Mouse (Mus musculus) CH12.LX (cell line): ENCODE data around the gene Pkm. TPM values are rescaled to one million over a fixed set of nuclear protein-coding genes. Genes with fewer than 3 reads are reported as not detected.

Experiments
- DNase-seq: peaks from one replicate; pipeline ENCODE4 v3.0.0-alpha.2; 2013; ENCODE audit errors: extremely low read depth
- H3K27ac ChIP-seq: 2 replicates; pipeline ENCODE4 v1.5.1; 2012; ENCODE audit warnings: low read depth, mild to moderate bottlenecking, control low read depth, moderate library complexity; ENCODE audit not compliant: insufficient read depth
- H3K27me3 ChIP-seq: replicated peaks from 2 replicates; pipeline ENCODE3; 2012; ENCODE audit warnings: inconsistent platforms
- H3K36me3 ChIP-seq, 2 experiments: replicated peaks in 1 of 2; 2 replicates each; pipeline versions ENCODE3 to v1.6.1; 2012; ENCODE audit warnings: inconsistent platforms in 1 of 2, low read length in 1 of 2, mild to moderate bottlenecking in 1 of 2, mixed read lengths in 1 of 2, moderate library complexity in 1 of 2; ENCODE audit not compliant: control insufficient read depth in 1 of 2, insufficient read depth in 1 of 2
- H3K4me1 ChIP-seq, 2 experiments: 2 replicates each; pipeline ENCODE4 v1.6.1; 2012; ENCODE audit warnings: inconsistent platforms in 1 of 2, moderate library complexity in 1 of 2; ENCODE audit not compliant: insufficient read depth in 2 of 2, control insufficient read depth in 1 of 2
- H3K4me2 ChIP-seq: 2 replicates; pipeline ENCODE4 v1.6.1; 2012; ENCODE audit warnings: low read depth, mild to moderate bottlenecking, control low read depth; ENCODE audit not compliant: poor library complexity, insufficient read depth, severe bottlenecking
- H3K4me3 ChIP-seq, 3 experiments: fragments of 150-350 bp in 1 of 3; sonication (generic) in 1 of 3; replicated peaks in 1 of 3; 2 replicates each; pipeline versions ENCODE3 to v1.5.1; 2011 to 2012; ENCODE audit warnings: low read depth in 2 of 3, low read length in 2 of 3, mild to moderate bottlenecking in 2 of 3, moderate library complexity in 2 of 3, control low read depth in 1 of 3, improper control_type of control experiment in 1 of 3, inconsistent platforms in 1 of 3, mixed read lengths in 1 of 3; ENCODE audit not compliant: poor library complexity in 1 of 3
- H3K79me2 ChIP-seq: replicated peaks from 2 replicates; pipeline ENCODE4 v1.6.1; 2012; ENCODE audit warnings: mild to moderate bottlenecking, moderate library complexity; ENCODE audit not compliant: control insufficient read depth, poor library complexity, insufficient read depth, severe bottlenecking; ENCODE audit errors: extremely low read depth
- H3K9ac ChIP-seq: 2 replicates; pipeline ENCODE4 v1.6.1; 2012; ENCODE audit warnings: low read depth, mild to moderate bottlenecking, control low read depth, moderate library complexity; ENCODE audit not compliant: insufficient read depth
- H3K9me3 ChIP-seq: replicated peaks from 2 replicates; pipeline ENCODE3; 2012; ENCODE audit warnings: low read length, inconsistent platforms, mixed read lengths
- CHD1 ChIP-seq: IDR thresholded peaks from 2 replicates; pipeline ENCODE4 v1.6.1; 2012; ENCODE audit warnings: low read depth, low read length, improper control_type of control experiment, inconsistent platforms
- CHD2 ChIP-seq: IDR thresholded peaks from 2 replicates; pipeline ENCODE4 v1.6.1; 2011; ENCODE audit warnings: low read length, improper control_type of control experiment
- CTCF ChIP-seq, 2 experiments: IDR thresholded peaks in 1 of 2; conservative IDR thresholded peaks in 1 of 2; 2 replicates each; pipeline ENCODE4 v1.5.1; 2011 to 2012; ENCODE audit warnings: low read depth in 2 of 2, low read length in 2 of 2, improper control_type of control experiment in 1 of 2, inconsistent platforms in 1 of 2, mild to moderate bottlenecking in 1 of 2, moderate library complexity in 1 of 2
- E2F4 ChIP-seq: IDR thresholded peaks from 2 replicates; pipeline ENCODE4 v1.6.1; 2011; ENCODE audit warnings: low read depth, low read length, improper control_type of control experiment; ENCODE audit not compliant: insufficient replicate concordance
- EP300 ChIP-seq: IDR thresholded peaks from 2 replicates; pipeline ENCODE4 v1.6.1; 2011; ENCODE audit warnings: low read length, improper control_type of control experiment
- ETS1 ChIP-seq: conservative IDR thresholded peaks from 2 replicates; pipeline ENCODE4 v1.6.1; 2012; ENCODE audit warnings: low read depth, mild to moderate bottlenecking, inconsistent platforms, low read length, improper control_type of control experiment, moderate library complexity
- GABPA ChIP-seq: IDR thresholded peaks from 2 replicates; pipeline ENCODE4 v1.6.1; 2012; ENCODE audit warnings: low read depth, low read length, improper control_type of control experiment, inconsistent platforms; ENCODE audit not compliant: insufficient replicate concordance
- IRF4 ChIP-seq: IDR thresholded peaks from 2 replicates; pipeline ENCODE4 v1.6.1; 2014; ENCODE audit warnings: low read depth, mild to moderate bottlenecking, inconsistent platforms, low read length, improper control_type of control experiment
- KAT2A ChIP-seq: IDR thresholded peaks from 2 replicates; pipeline ENCODE4 v1.6.1; 2012; ENCODE audit warnings: low read length, improper control_type of control experiment, inconsistent platforms; ENCODE audit not compliant: insufficient replicate concordance
- MAX ChIP-seq: IDR thresholded peaks from 2 replicates; pipeline ENCODE4 v1.6.1; 2011; ENCODE audit warnings: low read length, improper control_type of control experiment
- MXI1 ChIP-seq: IDR thresholded peaks from 2 replicates; pipeline ENCODE4 v1.6.1; 2011; ENCODE audit warnings: mild to moderate bottlenecking, low read depth, low read length, improper control_type of control experiment
- RCOR1 ChIP-seq: conservative IDR thresholded peaks from 2 replicates; pipeline ENCODE4 v1.6.1; 2012; ENCODE audit warnings: low read depth, mild to moderate bottlenecking, inconsistent platforms, low read length, improper control_type of control experiment
- SMC3 ChIP-seq: IDR thresholded peaks from 2 replicates; pipeline ENCODE4 v1.6.1; 2011; ENCODE audit warnings: low read depth, low read length, improper control_type of control experiment
- UBTF ChIP-seq: IDR thresholded peaks from 2 replicates; pipeline ENCODE4 v1.6.1; 2012; ENCODE audit warnings: low read depth, mild to moderate bottlenecking, inconsistent platforms, low read length, improper control_type of control experiment, moderate library complexity
- USF2 ChIP-seq: conservative IDR thresholded peaks from 2 replicates; pipeline ENCODE4 v1.6.1; 2011; ENCODE audit warnings: low read depth, low read length, improper control_type of control experiment
- ZC3H11A ChIP-seq: IDR thresholded peaks from 2 replicates; pipeline ENCODE4 v1.6.1; 2012; ENCODE audit warnings: low read depth, mild to moderate bottlenecking, inconsistent platforms, low read length, improper control_type of control experiment
- ZMIZ1 ChIP-seq: IDR thresholded peaks from 2 replicates; pipeline ENCODE4 v1.6.1; 2012; ENCODE audit warnings: low read depth, mild to moderate bottlenecking, inconsistent platforms, low read length, improper control_type of control experiment
- ZNF384 ChIP-seq: IDR thresholded peaks from 2 replicates; pipeline ENCODE4 v1.6.1; 2012; ENCODE audit warnings: low read depth, low read length, improper control_type of control experiment, inconsistent platforms
- dilution Hi-C: fragments of 300-500 bp; cut with MboI; formaldehyde crosslinking; loops from 2 replicates; pipeline ENCODE4 v1.14.3; 2020; ENCODE audit warnings: low sequenced_read_pairs; ENCODE audit not compliant: extremely low pct_unique_long_range_greater_than_20kb, extremely low pct_ligation_motif_present
- in situ Hi-C: fragments of 300-500 bp; cut with MboI; formaldehyde crosslinking; loops from 3 replicates; pipeline ENCODE4 v1.14.3; 2019; ENCODE audit warnings: low sequenced_read_pairs, low pct_ligation_motif_present, low pct_unique_long_range_greater_than_20kb, mixed read lengths
- polyA plus RNA-seq: library from polyadenylated mRNA; unstranded; fragments of >175 nt; gene quantifications from 2 replicates; pipeline ENCODE4 v1.2.1, GENCODE M21; 2012; ENCODE audit warnings: low read depth; ENCODE audit not compliant: insufficient read length
- total RNA-seq, 2 experiments: library from RNA; depleted of rRNA; stranded (reverse); fragments of 300-350 nt in 1 of 2; fragments of >200 nt in 1 of 2; gene quantifications; 2 replicates each; pipeline ENCODE4 v1.2.3; 2012 to 2014

Gene Pkm
- total and polyA plus RNA-seq, 3 experiments = 1,827 to 2,828 (median 2,304) TPM

DNA sequence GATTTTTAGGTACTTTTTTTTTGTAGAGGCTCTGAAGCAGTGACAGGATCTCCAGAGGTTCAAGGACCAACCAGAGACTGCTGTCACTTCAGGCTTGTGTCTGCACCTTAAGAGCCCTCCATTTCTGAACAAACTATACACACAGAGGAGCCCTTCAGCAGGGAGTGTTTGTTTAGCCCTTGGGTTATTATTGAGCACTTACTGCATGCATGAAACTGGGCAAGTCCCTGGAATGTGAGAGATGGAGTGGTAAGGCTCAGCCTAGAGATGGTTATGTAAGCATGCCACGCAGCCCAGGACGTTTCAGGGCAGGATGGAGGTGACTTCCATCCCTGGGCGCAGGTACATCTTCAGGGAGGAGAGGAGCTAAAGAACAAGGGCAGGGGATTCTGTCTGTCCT lies 40.2 kb downstream of the Pkm start:
- H3K4me3 ChIP-seq = no peak overlapping the region
- H3K27ac ChIP-seq = no peak overlapping the region
- H3K4me1 ChIP-seq = 0 out of 4 replicates have a peak, but pooled peaks cover 0 to 4% of the 10 kb centered on the region in 2 experiments
- DNase-seq = no peak
- no peak overlapping the region for H3K4me2 ChIP-seq
- no peak for TF ChIP-seq SMC3
- TF ChIP-seq ZNF384 = no peak
- no peak for TF ChIP-seq GABPA
- TF ChIP-seq E2F4 = no peak
- TF ChIP-seq IRF4 = no peak
- no peak for TF ChIP-seq CTCF (conservative IDR thresholded peaks at IDR 0.05 in 1 of 2, IDR thresholded peaks at IDR 0.05 in 1 of 2; ENCODE audit: low read depth in 2 of 2, low read length in 2 of 2)
- TF ChIP-seq CHD2 = no peak
- no peak for TF ChIP-seq ZMIZ1
- no peak for TF ChIP-seq EP300
- no peak for TF ChIP-seq USF2
- no peak for TF ChIP-seq UBTF
- TF ChIP-seq MXI1 = no peak
- no peak for TF ChIP-seq ZC3H11A
- no peak for TF ChIP-seq MAX
- no peak for TF ChIP-seq ETS1
- no peak for TF ChIP-seq CHD1
- peaks cover 8% of the 10 kb centered on the region for H3K27me3 ChIP-seq
- H3K36me3 ChIP-seq = no peaks in the 10 kb centered on the region
- H3K9me3 ChIP-seq = no peaks in the 10 kb centered on the region
- in situ Hi-C loops (no loop called here), dilution Hi-C loops (no loop called here)
- H3K79me2 ChIP-seq = no peaks in the 10 kb centered on the region
- H3K9ac ChIP-seq = no peak overlapping the region

DNA sequence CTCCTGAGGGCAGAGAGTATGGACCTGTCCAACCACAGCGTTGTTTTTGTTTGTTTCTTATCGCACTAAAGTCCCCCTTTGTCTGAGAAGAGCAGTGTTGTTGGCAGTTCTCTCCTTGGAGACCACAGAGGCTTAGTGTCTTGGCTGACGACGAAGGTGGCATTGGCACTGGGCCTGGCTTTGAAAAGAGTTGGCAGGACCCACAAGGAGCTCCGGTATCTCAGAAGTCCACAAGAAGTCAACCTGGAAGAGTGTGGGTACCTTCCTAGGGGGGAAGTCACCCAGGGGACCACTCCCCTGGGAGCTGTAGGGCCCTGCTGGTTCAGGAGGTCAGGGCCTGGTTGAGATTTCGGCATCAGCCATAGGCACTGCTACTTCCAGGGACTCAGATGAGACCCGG lies 44.9 kb downstream of the Pkm start:
- H3K9ac ChIP-seq = no peak overlapping the region
- in situ Hi-C loops (no loop called here), dilution Hi-C loops (no loop called here)
- peaks cover under 1 to 13% of the 10 kb centered on the region in 2 experiments; a peak in 3 of 4 replicates for H3K4me1 ChIP-seq
- no peaks in the 10 kb centered on the region for H3K36me3 ChIP-seq
- H3K4me3 ChIP-seq = no peak overlapping the region
- no peak for TF ChIP-seq CTCF (conservative IDR thresholded peaks at IDR 0.05 in 1 of 2, IDR thresholded peaks at IDR 0.05 in 1 of 2; ENCODE audit: low read depth in 2 of 2, low read length in 2 of 2)
- TF ChIP-seq KAT2A = no peak
- no peak for TF ChIP-seq RCOR1
- no peak for TF ChIP-seq ZC3H11A
- no peak overlapping the region for H3K27ac ChIP-seq
- H3K9me3 ChIP-seq = no peaks in the 10 kb centered on the region
- H3K79me2 ChIP-seq = no peaks in the 10 kb centered on the region
- H3K4me2 ChIP-seq = no peak overlapping the region
- peaks cover 8% of the 10 kb centered on the region for H3K27me3 ChIP-seq
- no peak for DNase-seq
